Mouse (Mus musculus): ENCODE results near the gene Bcl2a1d. TPM values are rescaled to one million over a fixed set of nuclear protein-coding genes. Genes with fewer than 3 reads are reported as not detected.
"Not testable (repeated sequence)": the region's sequence is repeated elsewhere in the genome, so short reads cannot be mapped to it uniquely, and the experiment has no call there.

The Bcl2a1d gene
- polyA plus RNA-seq, 2 experiments, result 0.15 TPM; not detected in 1

DNA sequence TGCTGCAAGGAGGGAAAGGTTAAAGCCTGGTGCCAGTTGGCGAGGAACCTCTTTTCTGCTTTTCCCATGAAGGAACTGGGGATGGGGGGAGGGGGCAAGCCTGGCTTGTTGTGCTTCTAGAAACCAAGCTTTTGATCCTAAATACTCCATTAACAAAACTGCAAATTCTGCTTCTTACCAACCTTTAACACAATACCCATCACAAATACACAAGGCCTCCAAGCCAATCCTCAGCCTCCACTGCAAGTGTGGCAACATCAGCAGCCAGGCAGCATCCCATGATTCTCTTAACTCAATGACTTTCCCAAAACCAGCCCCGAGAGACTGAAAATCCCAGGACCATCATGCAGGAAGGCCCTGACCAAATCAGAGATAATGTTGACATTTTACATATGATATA lies 21.3 kb downstream of the Bcl2a1d start:
- DNase-seq (ENCODE audit: low spot score); H3K9me3 ChIP-seq (ENCODE audit: control insufficient read depth, low read length); H3K36me3 ChIP-seq (ENCODE audit: control insufficient read depth, insufficient read depth, low read length); H3K27me3 ChIP-seq (ENCODE audit: control insufficient read depth, insufficient read depth, low read length); H3K9ac ChIP-seq (ENCODE audit: low read depth, low read length, severe bottlenecking); H3K4me1 ChIP-seq (ENCODE audit: control insufficient read depth, insufficient read depth, low read length); H3K4me3 ChIP-seq (replicated peaks; ENCODE audit: low read length); H3K4me2 ChIP-seq (replicated peaks; ENCODE audit: low read depth, low read length, severe bottlenecking); ATAC-seq (ENCODE audit: low FRiP score, low read depth); H3K27ac ChIP-seq (replicated peaks; ENCODE audit: low read depth, low read length): not testable (repeated sequence)
- 83% methylated on average over 2 of the region's 2 CpGs for WGBS

DNA sequence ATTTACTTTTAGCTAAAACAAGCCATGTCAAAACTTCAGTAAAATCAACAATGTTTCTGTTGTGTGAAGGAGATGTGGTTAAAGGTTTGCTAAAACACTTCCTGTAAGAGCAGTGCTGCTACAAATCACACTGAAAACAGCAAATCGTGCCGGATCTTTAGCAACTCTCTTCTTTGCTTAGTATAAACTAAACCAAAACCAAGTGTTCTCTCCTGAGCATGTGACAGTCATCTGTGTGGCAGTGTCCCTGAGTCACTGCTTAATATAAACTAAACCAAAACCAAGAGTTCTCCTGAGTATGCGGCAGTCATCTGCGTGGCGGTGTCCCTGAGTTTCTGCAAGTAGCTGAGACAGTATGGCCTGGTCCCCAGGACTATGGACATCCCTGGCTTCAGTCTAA lies 21.9 kb downstream of the Bcl2a1d start:
- not testable (repeated sequence) for DNase-seq (ENCODE audit: low spot score); H3K4me1 ChIP-seq (ENCODE audit: control insufficient read depth, insufficient read depth, low read length); H3K4me2 ChIP-seq (replicated peaks; ENCODE audit: low read depth, low read length, severe bottlenecking); H3K4me3 ChIP-seq (replicated peaks; ENCODE audit: low read length); H3K27me3 ChIP-seq (ENCODE audit: control insufficient read depth, insufficient read depth, low read length); ATAC-seq (ENCODE audit: low FRiP score, low read depth); H3K36me3 ChIP-seq (ENCODE audit: control insufficient read depth, insufficient read depth, low read length); H3K9me3 ChIP-seq (ENCODE audit: control insufficient read depth, low read length); H3K27ac ChIP-seq (replicated peaks; ENCODE audit: low read depth, low read length); H3K9ac ChIP-seq (ENCODE audit: low read depth, low read length, severe bottlenecking)
- 90% methylated on average over 5 of the region's 5 CpGs for WGBS

DNA sequence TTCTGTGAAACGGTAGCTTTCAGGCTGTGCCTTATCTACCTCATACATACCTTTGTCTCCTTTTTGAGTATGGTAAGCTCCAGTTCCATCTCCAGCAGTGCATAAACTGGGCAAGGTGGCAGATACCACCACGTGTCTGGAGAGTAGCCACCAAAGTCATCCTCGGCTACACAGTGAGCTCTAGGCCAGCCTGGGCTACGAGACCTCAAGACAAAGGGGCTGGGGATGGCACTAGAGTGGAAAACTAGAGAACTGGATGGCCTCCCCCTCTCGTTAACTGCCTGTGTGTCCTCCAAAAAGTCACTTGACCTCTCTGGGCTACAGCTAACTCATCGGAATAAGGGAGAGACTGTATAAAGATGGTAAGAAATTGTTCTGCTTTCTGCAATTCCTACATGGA lies 22.4 kb downstream of the Bcl2a1d start:
- DNase-seq (ENCODE audit: low spot score) (no peak), ATAC-seq (ENCODE audit: low FRiP score, low read depth) (no peak)
- H3K9ac ChIP-seq (ENCODE audit: low read depth, low read length, severe bottlenecking), result no peak overlapping the region
- no peaks in the 10 kb centered on the region for H3K36me3 ChIP-seq (ENCODE audit: control insufficient read depth, insufficient read depth, low read length)
- TF ChIP-seq POLR2A (IDR thresholded peaks at IDR 0.05; ENCODE audit: borderline replicate concordance, extremely low read depth, insufficient read depth, insufficient read length), result no peak
- H3K27me3 ChIP-seq (ENCODE audit: control insufficient read depth, insufficient read depth, low read length), result no peaks in the 10 kb centered on the region
- no peak overlapping the region for H3K4me2 ChIP-seq (replicated peaks; ENCODE audit: low read depth, low read length, severe bottlenecking)
- no peaks in the 10 kb centered on the region for H3K4me1 ChIP-seq (ENCODE audit: control insufficient read depth, insufficient read depth, low read length)
- H3K9me3 ChIP-seq (ENCODE audit: control insufficient read depth, low read length), result no peaks in the 10 kb centered on the region
- 89% methylated on average over 6 of the region's 6 CpGs for WGBS
- no peak overlapping the region for H3K4me3 ChIP-seq (replicated peaks; ENCODE audit: low read length)
- H3K27ac ChIP-seq (replicated peaks; ENCODE audit: low read depth, low read length), result no peak overlapping the region

DNA sequence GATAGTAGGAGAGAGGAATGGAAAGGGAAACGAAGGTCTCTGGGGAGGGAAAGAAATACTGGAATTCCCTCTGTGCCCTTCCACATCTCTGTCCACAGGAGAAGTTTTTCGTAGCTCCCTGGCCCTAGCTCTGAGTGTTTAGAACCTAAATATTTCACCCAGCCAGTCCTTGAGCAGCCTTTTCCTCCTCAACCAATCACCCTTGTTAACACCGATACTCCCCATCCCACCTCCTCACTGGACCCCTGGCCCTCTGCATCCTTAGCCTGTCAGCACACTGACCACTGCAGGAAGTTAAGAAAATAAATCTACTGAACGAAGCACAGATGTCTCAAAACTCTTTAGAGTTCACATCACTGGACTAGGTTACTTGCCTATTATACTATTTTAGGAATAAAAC lies 25.0 kb downstream of the Bcl2a1d start:
- no peak overlapping the region for H3K4me3 ChIP-seq (replicated peaks; ENCODE audit: low read length)
- H3K9ac ChIP-seq (ENCODE audit: low read depth, low read length, severe bottlenecking), result no peak overlapping the region
- ATAC-seq (ENCODE audit: low FRiP score, low read depth), result no peak
- no peak for TF ChIP-seq POLR2A (IDR thresholded peaks at IDR 0.05; ENCODE audit: borderline replicate concordance, extremely low read depth, insufficient read depth, insufficient read length)
- WGBS, result 56% methylated on average over 4 of the region's 4 CpGs
- H3K27me3 ChIP-seq (ENCODE audit: control insufficient read depth, insufficient read depth, low read length), result no peaks in the 10 kb centered on the region
- no peaks in the 10 kb centered on the region for H3K9me3 ChIP-seq (ENCODE audit: control insufficient read depth, low read length)
- H3K36me3 ChIP-seq (ENCODE audit: control insufficient read depth, insufficient read depth, low read length), result no peaks in the 10 kb centered on the region
- no peak overlapping the region for H3K4me2 ChIP-seq (replicated peaks; ENCODE audit: low read depth, low read length, severe bottlenecking)
- no peak overlapping the region for H3K27ac ChIP-seq (replicated peaks; ENCODE audit: low read depth, low read length)
- no peaks in the 10 kb centered on the region for H3K4me1 ChIP-seq (ENCODE audit: control insufficient read depth, insufficient read depth, low read length)
- no peak for DNase-seq (ENCODE audit: low spot score)

DNA sequence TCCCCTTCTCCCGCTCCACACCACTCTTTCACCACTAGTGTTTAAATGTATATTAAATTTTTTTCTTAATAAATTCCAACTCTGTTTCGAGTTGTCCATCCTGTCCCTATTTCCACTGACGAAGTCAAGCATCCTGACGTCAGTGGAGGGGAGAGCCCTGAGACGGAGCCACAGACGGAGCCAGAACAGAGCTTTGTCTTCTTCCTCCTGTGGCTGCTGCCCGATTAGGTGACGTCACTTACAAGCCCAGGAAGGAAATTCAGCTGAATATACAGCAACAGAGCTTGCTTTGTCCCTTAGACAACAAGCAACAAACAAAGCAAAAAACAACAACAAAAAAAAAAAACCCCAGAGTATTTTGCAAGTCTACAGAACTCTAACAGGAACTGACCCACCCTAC lies 26.6 kb downstream of the Bcl2a1d start:
- WGBS, result 79% methylated on average over 8 of the region's 8 CpGs
- not testable (repeated sequence) for ATAC-seq (ENCODE audit: low FRiP score, low read depth)

DNA sequence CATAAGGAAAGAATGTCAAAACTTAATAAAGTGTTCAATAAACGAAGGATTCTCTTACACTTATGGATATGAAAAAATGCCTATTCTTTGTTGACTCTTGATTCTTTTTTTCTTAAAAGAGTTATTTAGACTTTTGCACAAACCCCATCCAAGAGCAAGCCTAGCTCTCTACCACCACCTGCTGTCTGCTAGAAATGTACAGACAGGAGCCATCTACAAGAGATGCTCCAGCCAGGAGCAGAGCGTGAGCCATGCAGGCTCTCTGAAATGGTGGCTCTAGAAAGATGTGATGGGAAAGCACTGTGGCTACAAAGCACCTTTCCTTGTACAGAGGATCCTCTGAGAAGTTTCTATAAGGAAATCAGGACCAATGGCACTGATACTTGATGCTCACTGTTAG lies 33.0 kb downstream of the Bcl2a1d start:
- ATAC-seq (ENCODE audit: low FRiP score, low read depth); H3K27me3 ChIP-seq (ENCODE audit: control insufficient read depth, insufficient read depth, low read length); H3K9ac ChIP-seq (ENCODE audit: low read depth, low read length, severe bottlenecking); H3K4me1 ChIP-seq (ENCODE audit: control insufficient read depth, insufficient read depth, low read length); H3K27ac ChIP-seq (replicated peaks; ENCODE audit: low read depth, low read length); H3K4me2 ChIP-seq (replicated peaks; ENCODE audit: low read depth, low read length, severe bottlenecking); H3K36me3 ChIP-seq (ENCODE audit: control insufficient read depth, insufficient read depth, low read length); H3K9me3 ChIP-seq (ENCODE audit: control insufficient read depth, low read length); H3K4me3 ChIP-seq (replicated peaks; ENCODE audit: low read length); DNase-seq (ENCODE audit: low spot score): not testable (repeated sequence)
- WGBS, result no CpG with 5 or more reads among the region's 2 CpGs

More for the DNA sequence above, 26.6 kb downstream of the Bcl2a1d start:
- H3K9me3 ChIP-seq (ENCODE audit: control insufficient read depth, low read length); H3K27ac ChIP-seq (replicated peaks; ENCODE audit: low read depth, low read length); H3K9ac ChIP-seq (ENCODE audit: low read depth, low read length, severe bottlenecking); H3K36me3 ChIP-seq (ENCODE audit: control insufficient read depth, insufficient read depth, low read length); H3K4me3 ChIP-seq (replicated peaks; ENCODE audit: low read length); DNase-seq (ENCODE audit: low spot score); H3K27me3 ChIP-seq (ENCODE audit: control insufficient read depth, insufficient read depth, low read length); H3K4me1 ChIP-seq (ENCODE audit: control insufficient read depth, insufficient read depth, low read length); H3K4me2 ChIP-seq (replicated peaks; ENCODE audit: low read depth, low read length, severe bottlenecking): not testable (repeated sequence)

DNA sequence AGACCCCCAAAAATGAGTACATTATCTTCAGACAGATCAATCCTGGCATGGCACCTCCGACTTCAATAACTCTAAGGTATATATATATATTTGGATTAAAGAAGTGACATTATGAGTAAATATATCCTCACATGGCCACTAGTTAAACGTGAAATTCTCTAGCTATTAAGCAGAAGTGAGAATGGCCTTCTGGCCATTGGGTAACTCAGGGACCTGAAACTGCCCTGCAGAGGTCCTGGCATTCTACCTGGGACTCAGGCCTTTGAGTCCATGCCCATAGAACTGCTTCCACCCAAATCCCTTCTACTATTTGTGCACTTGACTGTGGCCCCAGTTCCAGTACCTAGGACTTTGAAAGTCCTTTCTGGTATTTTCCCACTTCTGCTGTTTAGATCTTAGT lies 40.4 kb downstream of the Bcl2a1d start:
- H3K4me1 ChIP-seq (ENCODE audit: control insufficient read depth, insufficient read depth, low read length); DNase-seq (ENCODE audit: low spot score); H3K27ac ChIP-seq (replicated peaks; ENCODE audit: low read depth, low read length); H3K36me3 ChIP-seq (ENCODE audit: control insufficient read depth, insufficient read depth, low read length); H3K9me3 ChIP-seq (ENCODE audit: control insufficient read depth, low read length); ATAC-seq (ENCODE audit: low FRiP score, low read depth); H3K4me2 ChIP-seq (replicated peaks; ENCODE audit: low read depth, low read length, severe bottlenecking); H3K27me3 ChIP-seq (ENCODE audit: control insufficient read depth, insufficient read depth, low read length); H3K4me3 ChIP-seq (replicated peaks; ENCODE audit: low read length); H3K9ac ChIP-seq (ENCODE audit: low read depth, low read length, severe bottlenecking): not testable (repeated sequence)
- 80% methylated on average over 2 of the region's 2 CpGs for WGBS

DNA sequence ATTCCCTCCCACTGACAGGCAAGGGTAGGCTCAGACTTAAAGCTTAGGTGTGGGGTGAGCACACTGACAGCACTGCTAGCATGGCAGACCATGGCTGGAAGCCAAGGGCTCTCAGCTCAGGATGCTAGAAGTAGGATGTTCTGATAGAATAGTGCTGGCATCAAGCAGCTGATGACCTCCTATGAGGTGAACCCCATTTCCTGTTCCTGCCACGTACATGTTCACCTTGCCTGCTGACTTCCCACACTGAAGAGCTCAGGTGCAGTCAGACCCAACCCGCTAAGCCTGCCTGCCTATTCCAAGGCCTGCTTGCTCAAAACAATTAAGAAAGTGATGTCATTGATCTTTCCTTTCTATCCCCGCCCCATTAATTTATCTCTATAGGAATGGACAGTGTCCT lies 42.3 kb downstream of the Bcl2a1d start:
- H3K4me1 ChIP-seq (ENCODE audit: control insufficient read depth, insufficient read depth, low read length); H3K4me3 ChIP-seq (replicated peaks; ENCODE audit: low read length); H3K36me3 ChIP-seq (ENCODE audit: control insufficient read depth, insufficient read depth, low read length); ATAC-seq (ENCODE audit: low FRiP score, low read depth); H3K4me2 ChIP-seq (replicated peaks; ENCODE audit: low read depth, low read length, severe bottlenecking); H3K27me3 ChIP-seq (ENCODE audit: control insufficient read depth, insufficient read depth, low read length); H3K27ac ChIP-seq (replicated peaks; ENCODE audit: low read depth, low read length); DNase-seq (ENCODE audit: low spot score); H3K9ac ChIP-seq (ENCODE audit: low read depth, low read length, severe bottlenecking); H3K9me3 ChIP-seq (ENCODE audit: control insufficient read depth, low read length): not testable (repeated sequence)
- WGBS, result 91% methylated on average over 3 of the region's 3 CpGs

Data from limb, embryonic 14.5 days (tissue).